Comparison of ENCODE assay signal across 16 mouse cellular contexts in genomic region chr15:31396755-31397154, GRCm38 (mm10). TPM values are rescaled to one million over a fixed set of nuclear protein-coding genes. Genes with fewer than 3 reads are reported as not detected.
DNase-seq lines count a peak whose midpoint lies in the region; ATAC-seq lines count a peak whose summit lies in the region.
"Had no signal": no experiment of that assay in that cellular context is flagged by ENCODE, and none has a peak within 500 bp of the region (broad histone marks: within the 10 kb centered on the region; RNA-seq: fewer than 3 reads in every experiment).

No protein-coding gene starts in this region.

- no peak overlapping the region for H3K4me2 ChIP-seq in forebrain, embryonic 11.5 days (ENCODE audit: low read depth, low read length, severe bottlenecking)
- no peak overlapping the region for H3K4me2 ChIP-seq in forebrain, embryonic 16.5 days (ENCODE audit: low read length)
- H3K4me2 ChIP-seq in hindbrain, embryonic 14.5 days (replicated peaks), result no peak overlapping the region
- H3K4me2 ChIP-seq: hindbrain, embryonic 13.5 days; limb, embryonic 15.5 days; lung, embryonic 14.5 days had no signal

- peak; percentile 48 for DNase-seq in forebrain, embryonic 11.5 days (ENCODE audit: low spot score)
- peak; percentile 67 for DNase-seq in right cerebral cortex, adult 18-20 months
- DNase-seq in right cerebral cortex, postnatal 4 days, result no peak
- DNase-seq in heart, postnatal 36 days, result peak; percentile 48 to 54
- DNase-seq in telencephalon, adult 2 months (ENCODE audit: low read depth, low spot score), result peak; percentile 90
- DNase-seq in hindbrain, embryonic 14.5 days (ENCODE audit: low spot score), result no peak
- no peak for DNase-seq in cerebellum, postnatal 14 days
- DNase-seq: adrenal gland, adult 8-10 months; forebrain, postnatal 0 days; kidney, adult 18-20 months; lung, embryonic 14.5 days; thymus, adult 2 months had no signal

- no peak overlapping the region for H3K27ac ChIP-seq in forebrain, embryonic 11.5 days (ENCODE audit: low read depth, low read length)
- no peak overlapping the region for H3K27ac ChIP-seq in forebrain, embryonic 16.5 days (ENCODE audit: low read length)
- H3K27ac ChIP-seq in hindbrain, embryonic 14.5 days, result no peak overlapping the region
- H3K27ac ChIP-seq: hindbrain, embryonic 13.5 days; limb, embryonic 15.5 days had no signal

- no peak overlapping the region for H3K9ac ChIP-seq in forebrain, embryonic 11.5 days (ENCODE audit: low read length)
- H3K9ac ChIP-seq in forebrain, embryonic 16.5 days (replicated peaks; ENCODE audit: low read depth, low read length), result no peak overlapping the region
- no peak overlapping the region for H3K9ac ChIP-seq in hindbrain, embryonic 14.5 days
- H3K9ac ChIP-seq: forebrain, postnatal 0 days; hindbrain, embryonic 13.5 days; limb, embryonic 15.5 days; lung, embryonic 14.5 days had no signal

- H3K4me1 ChIP-seq in forebrain, embryonic 11.5 days (replicated peaks; ENCODE audit: control insufficient read depth, insufficient read depth, low read length), result no peaks in the 10 kb centered on the region
- no peaks in the 10 kb centered on the region for H3K4me1 ChIP-seq in forebrain, embryonic 16.5 days (replicated peaks; ENCODE audit: control insufficient read depth, insufficient read depth, low read length)
- H3K4me1 ChIP-seq in hindbrain, embryonic 14.5 days (replicated peaks; ENCODE audit: control insufficient read depth, insufficient read depth, low read length), result no peaks in the 10 kb centered on the region
- H3K4me1 ChIP-seq: limb, embryonic 15.5 days had no signal

- H3K27me3 ChIP-seq in forebrain, embryonic 11.5 days (ENCODE audit: control insufficient read depth, insufficient read depth, low read length), result no peaks in the 10 kb centered on the region
- H3K27me3 ChIP-seq in forebrain, embryonic 16.5 days (replicated peaks; ENCODE audit: control insufficient read depth, insufficient read depth, low read length), result no peaks in the 10 kb centered on the region
- no peaks in the 10 kb centered on the region for H3K27me3 ChIP-seq in hindbrain, embryonic 14.5 days (ENCODE audit: control insufficient read depth, insufficient read depth, low read length)
- H3K27me3 ChIP-seq: hindbrain, embryonic 13.5 days; limb, embryonic 15.5 days had no signal

- H3K36me3 ChIP-seq in forebrain, embryonic 11.5 days (ENCODE audit: control insufficient read depth, insufficient read depth, low read length), result no peaks in the 10 kb centered on the region
- no peaks in the 10 kb centered on the region for H3K36me3 ChIP-seq in forebrain, embryonic 16.5 days (ENCODE audit: control insufficient read depth, insufficient read depth)
- H3K36me3 ChIP-seq in hindbrain, embryonic 14.5 days (replicated peaks; ENCODE audit: control insufficient read depth, insufficient read depth), result no peaks in the 10 kb centered on the region
- H3K36me3 ChIP-seq: hindbrain, embryonic 13.5 days; limb, embryonic 15.5 days had no signal

- no peak for ATAC-seq in forebrain, embryonic 11.5 days (replicated peaks; ENCODE audit: low FRiP score)
- no peak for ATAC-seq in forebrain, embryonic 16.5 days
- ATAC-seq in hindbrain, embryonic 14.5 days (ENCODE audit: low FRiP score), result no peak
- ATAC-seq: forebrain, postnatal 0 days had no signal

- no peak overlapping the region for H3K4me3 ChIP-seq in forebrain, embryonic 11.5 days (ENCODE audit: low read depth, low read length)
- H3K4me3 ChIP-seq in forebrain, embryonic 16.5 days (replicated peaks; ENCODE audit: low read length), result no peak overlapping the region
- H3K4me3 ChIP-seq in hindbrain, embryonic 14.5 days (replicated peaks; ENCODE audit: low read length), result no peak overlapping the region
- H3K4me3 ChIP-seq: hindbrain, embryonic 13.5 days; limb, embryonic 15.5 days had no signal

- WGBS in forebrain, embryonic 11.5 days, result 83% methylated on average over 5 of the region's 5 CpGs
- 85% methylated on average over 5 of the region's 5 CpGs for WGBS in forebrain, embryonic 16.5 days
- WGBS in hindbrain, embryonic 14.5 days, result 79% methylated on average over 5 of the region's 5 CpGs

- no peaks in the 10 kb centered on the region for H3K9me3 ChIP-seq in forebrain, embryonic 11.5 days (ENCODE audit: control insufficient read depth, low read length)
- no peaks in the 10 kb centered on the region for H3K9me3 ChIP-seq in forebrain, embryonic 16.5 days (ENCODE audit: control insufficient read depth, low read length)
- no peaks in the 10 kb centered on the region for H3K9me3 ChIP-seq in hindbrain, embryonic 14.5 days (ENCODE audit: control insufficient read depth, low read length)
- H3K9me3 ChIP-seq: hindbrain, embryonic 13.5 days; limb, embryonic 15.5 days had no signal

- intact Hi-C loops in heart, postnatal 36 days (cut with DNase I), result no loop called here

RNA-seq across cellular contexts. Expression of gene Ankrd33b, which starts 29.2 kb away (rescaled TPM):
- 0.32 and 0.56 TPM in 2 replicates for polyA plus RNA-seq in forebrain, embryonic 11.5 days (2014; fragmentation: Nextera tagmentation; extraction: Ambion mirVana)
- polyA plus RNA-seq in forebrain, embryonic 16.5 days (2015; fragmentation: Nextera tagmentation; extraction: Ambion mirVana), result 0.39 and 0.53 TPM in 2 replicates
- 10 to 100 TPM; 22.9 to 32.0 TPM for total RNA-seq in heart, postnatal 36 days (2021)
- polyA plus RNA-seq in hindbrain, embryonic 14.5 days (2014; fragmentation: Nextera tagmentation; extraction: Ambion mirVana), result 0.65 and 1.3 TPM in 2 replicates

RNA-seq across cellular contexts. Expression of gene Ropn1l, which starts 56.8 kb away (rescaled TPM):
- 3.5 and 3.9 TPM in 2 replicates for polyA plus RNA-seq in forebrain, embryonic 11.5 days (2014; fragmentation: Nextera tagmentation; extraction: Ambion mirVana)
- 0.98 and 1.2 TPM in 2 replicates for polyA plus RNA-seq in forebrain, embryonic 16.5 days (2015; fragmentation: Nextera tagmentation; extraction: Ambion mirVana)
- not detected for total RNA-seq in heart, postnatal 36 days (2021)
- 2.4 and 2.8 TPM in 2 replicates for polyA plus RNA-seq in hindbrain, embryonic 14.5 days (2014; fragmentation: Nextera tagmentation; extraction: Ambion mirVana)
- total RNA-seq: megakaryocyte-erythroid progenitor cell, adult 5-6 weeks had no signal

Comparison
In these comparisons a context has a peak if more than half of its experiments do, and no peak if none do; other contexts are left out.
1. DNase-seq: peak in forebrain, embryonic 11.5 days (single experiment), right cerebral cortex, adult 18-20 months (single experiment), heart, postnatal 36 days (2 of 2) and telencephalon, adult 2 months (single experiment); none in right cerebral cortex, postnatal 4 days (single experiment), hindbrain, embryonic 14.5 days (single experiment) and cerebellum, postnatal 14 days (0 of 2).